Mouse (Mus musculus): ENCODE data around the gene Myrfl. TPM values are rescaled to one million over a fixed set of nuclear protein-coding genes. Genes with fewer than 3 reads are reported as not detected.
A peak's percentile ranks its signal among the peaks of the same experiment; 100 is the strongest.

The Myrfl gene
- polyA plus RNA-seq, 1 experiment from 2014 or later = 0.09 TPM

DNA sequence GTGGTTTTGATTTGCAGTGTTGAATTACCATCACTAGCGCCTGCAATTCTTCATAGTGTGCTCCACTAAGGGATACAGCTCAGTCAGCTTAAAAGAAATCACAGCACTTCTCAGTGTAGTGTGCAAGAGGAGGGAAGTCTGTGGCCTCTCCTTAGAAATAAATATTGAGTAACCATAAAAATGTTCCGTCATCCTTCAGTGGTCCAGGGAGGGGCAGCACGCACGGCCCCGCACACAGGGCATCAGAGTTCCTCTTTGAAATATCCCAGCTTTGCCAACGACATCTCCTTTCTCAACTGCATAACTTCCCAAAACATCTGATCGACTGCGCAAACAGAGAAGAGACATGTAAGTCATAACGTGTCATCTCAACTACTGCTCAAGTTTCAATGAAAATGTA, 10.1 kb upstream of the Myrfl start:
- peaks cover 70% of the 10 kb centered on the region for H3K36me3 ChIP-seq
- no peaks in the 10 kb centered on the region for H3K9me3 ChIP-seq
- ATAC-seq (ENCODE audit: low FRiP score, low read depth) = no peak
- no peaks in the 10 kb centered on the region for H3K27me3 ChIP-seq
- WGBS = 93% methylated on average over 9 of the region's 9 CpGs
- no peak overlapping the region for H3K4me3 ChIP-seq
- H3K27ac ChIP-seq = no peak overlapping the region
- H3K4me1 ChIP-seq = no peaks in the 10 kb centered on the region
- no peak overlapping the region for H3K9ac ChIP-seq
- H3K4me2 ChIP-seq (replicated peaks) = no peak overlapping the region

DNA sequence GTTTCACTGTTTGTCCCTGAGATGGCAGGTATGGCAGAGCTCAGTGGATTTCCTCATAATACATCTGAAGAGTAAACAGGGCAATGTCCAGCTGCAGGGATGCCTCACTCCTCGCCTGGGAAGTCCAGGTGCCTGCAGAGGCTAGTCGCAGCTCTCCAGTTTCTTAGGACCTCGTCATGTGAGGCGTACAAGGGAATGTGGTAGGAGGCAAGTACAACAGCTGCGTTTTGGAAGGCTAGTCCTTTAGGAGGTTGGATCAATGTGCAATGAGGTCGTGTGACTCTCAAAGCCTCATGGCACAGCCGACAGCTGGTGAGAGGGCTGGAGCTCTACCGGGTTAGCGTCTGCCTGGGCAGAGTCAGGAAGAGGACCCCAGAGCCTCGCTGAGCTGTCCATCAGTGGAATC, 7.8 kb upstream of the Myrfl start:
- peak; percentile 69 for ATAC-seq (ENCODE audit: low FRiP score, low read depth)
- Histone ChIP-seq H3K36me3 (peaks cover 48% of the 10 kb centered on the region), H3K27me3 (no peaks in the 10 kb centered on the region), H3K4me1 (no peaks in the 10 kb centered on the region), H3K4me2 (replicated peaks) (no peak overlapping the region), H3K9ac (no peak overlapping the region), H3K4me3 (no peak overlapping the region), H3K27ac (no peak overlapping the region), H3K9me3 (no peaks in the 10 kb centered on the region)
- WGBS = 87% methylated on average over 10 of the region's 10 CpGs

- Histone ChIP-seq H3K36me3 (no peaks in the 10 kb centered on the region), H3K4me2 (replicated peaks) (0 out of 2 replicates have a peak overlapping the region, but pooled peaks have one; percentile 11), H3K4me1 (peaks cover 43% of the 10 kb centered on the region), H3K9me3 (no peaks in the 10 kb centered on the region), H3K9ac (no peak overlapping the region), H3K4me3 (no peak overlapping the region), H3K27me3 (no peaks in the 10 kb centered on the region), H3K27ac (no peak overlapping the region; the same call in 1 of the 2 replicates)
- WGBS = 58% methylated on average over 12 of the region's 12 CpGs
- ATAC-seq (ENCODE audit: low FRiP score, low read depth) = peak; percentile 51
These were observed 1.4 kb downstream of the Myrfl start for GRCm38 (mm10) chr10:116895108-116895833.

GRCm38 (mm10) chr10:116894540-116894939, 2.2 kb downstream of the Myrfl start:
- WGBS = 46% methylated on average over 6 of the region's 6 CpGs
- H3K4me2 ChIP-seq (replicated peaks) = no peak overlapping the region
- H3K9ac ChIP-seq = no peak overlapping the region

GRCm38 (mm10) chr10:116893753-116894152, 3.0 kb downstream of the Myrfl start:
- ATAC-seq (ENCODE audit: low FRiP score, low read depth) = no peak
- Histone ChIP-seq H3K27ac (no peak overlapping the region), H3K4me3 (no peak overlapping the region), H3K4me2 (replicated peaks) (no peak overlapping the region), H3K4me1 (peaks cover 43% of the 10 kb centered on the region), H3K9me3 (no peaks in the 10 kb centered on the region), H3K9ac (no peak overlapping the region), H3K27me3 (no peaks in the 10 kb centered on the region), H3K36me3 (no peaks in the 10 kb centered on the region)
- 19% methylated on average over 3 of the region's 3 CpGs for WGBS

More at GRCm38 (mm10) chr10:116894540-116894939, 2.2 kb downstream of the Myrfl start:
- Histone ChIP-seq H3K9me3 (no peaks in the 10 kb centered on the region), H3K36me3 (no peaks in the 10 kb centered on the region), H3K4me3 (no peak overlapping the region), H3K27ac (no peak overlapping the region), H3K27me3 (no peaks in the 10 kb centered on the region), H3K4me1 (peaks cover 43% of the 10 kb centered on the region)
- no peak for ATAC-seq (ENCODE audit: low FRiP score, low read depth)

GRCm38 (mm10) chr10:116890587-116890986, 6.1 kb downstream of the Myrfl start:
- peaks cover 38% of the 10 kb centered on the region for H3K4me1 ChIP-seq
- ATAC-seq (ENCODE audit: low FRiP score, low read depth) = peak; percentile 59; the same call in 1 of the 2 replicates
- no peak overlapping the region for H3K27ac ChIP-seq
- no peaks in the 10 kb centered on the region for H3K36me3 ChIP-seq
- no peaks in the 10 kb centered on the region for H3K27me3 ChIP-seq
- no peak overlapping the region for H3K4me2 ChIP-seq (replicated peaks)
- no peaks in the 10 kb centered on the region; the same call in 1 of the 2 replicates for H3K9me3 ChIP-seq
- WGBS = 43% methylated on average over 5 of the region's 5 CpGs
- no peak overlapping the region for H3K9ac ChIP-seq
- H3K4me3 ChIP-seq = no peak overlapping the region

GRCm38 (mm10) chr10:116884552-116884951, 12.2 kb downstream of the Myrfl start:
- Histone ChIP-seq H3K27ac (no peak overlapping the region), H3K9ac (no peak overlapping the region), H3K9me3 (no peaks in the 10 kb centered on the region; the same call in 1 of the 2 replicates), H3K27me3 (no peaks in the 10 kb centered on the region), H3K4me1 (no peaks in the 10 kb centered on the region), H3K4me2 (replicated peaks) (no peak overlapping the region), H3K36me3 (no peaks in the 10 kb centered on the region), H3K4me3 (no peak overlapping the region)
- 65% methylated on average over 3 of the region's 3 CpGs for WGBS
- no peak for ATAC-seq (ENCODE audit: low FRiP score, low read depth)

DNA sequence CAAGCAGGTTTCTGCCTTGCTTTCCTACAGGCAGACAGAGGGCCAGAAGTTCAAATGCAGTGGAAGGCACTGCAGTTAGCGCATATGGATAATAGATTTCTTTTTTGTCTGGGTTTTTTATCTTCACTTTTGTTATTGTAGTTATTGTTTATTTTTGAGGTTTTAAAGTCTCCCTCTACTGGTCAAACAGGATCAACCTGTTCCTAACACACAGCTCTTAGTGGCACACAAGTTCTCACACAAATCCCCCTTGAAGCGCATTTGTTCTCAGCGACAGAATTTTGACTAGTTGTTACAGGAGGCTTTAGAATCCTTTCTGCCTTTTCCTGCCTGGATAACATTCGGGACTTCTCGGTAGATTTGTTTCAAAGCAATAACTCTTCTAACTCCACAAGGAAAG, 13.2 kb downstream of the Myrfl start:
- Histone ChIP-seq H3K4me2 (replicated peaks) (no peak overlapping the region), H3K9ac (no peak overlapping the region), H3K36me3 (no peaks in the 10 kb centered on the region), H3K27me3 (no peaks in the 10 kb centered on the region), H3K4me1 (no peaks in the 10 kb centered on the region), H3K9me3 (no peaks in the 10 kb centered on the region; the same call in 1 of the 2 replicates), H3K4me3 (no peak overlapping the region), H3K27ac (no peak overlapping the region)
- 61% methylated on average over 5 of the region's 5 CpGs for WGBS
- no peak for ATAC-seq (ENCODE audit: low FRiP score, low read depth)

DNA sequence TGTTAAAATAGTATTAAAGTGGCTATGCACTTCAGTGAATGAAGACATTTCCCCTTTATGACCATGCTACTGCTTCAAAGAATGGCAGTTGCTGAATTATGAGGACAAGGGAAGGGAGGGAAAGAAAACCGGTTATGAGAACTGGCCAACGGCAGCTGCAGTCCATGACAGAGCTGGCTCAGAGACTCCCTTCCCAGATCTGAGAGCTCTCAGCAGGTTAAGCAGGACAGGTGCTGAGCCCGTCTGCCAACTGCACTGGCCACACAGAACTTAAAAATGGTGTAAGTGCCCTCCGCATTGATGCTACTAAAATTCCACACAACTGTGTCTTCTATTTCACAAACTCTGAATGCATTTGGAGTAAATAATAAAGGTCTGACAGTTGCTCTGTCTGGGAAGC, 19.3 kb downstream of the Myrfl start:
- no peak overlapping the region for H3K4me2 ChIP-seq (replicated peaks)
- ATAC-seq (ENCODE audit: low FRiP score, low read depth) = no peak
- H3K36me3 ChIP-seq = no peaks in the 10 kb centered on the region
- H3K4me1 ChIP-seq = no peaks in the 10 kb centered on the region
- H3K27ac ChIP-seq = no peak overlapping the region
- H3K27me3 ChIP-seq = no peaks in the 10 kb centered on the region
- H3K9ac ChIP-seq = no peak overlapping the region
- no peaks in the 10 kb centered on the region for H3K9me3 ChIP-seq
- WGBS = 62% methylated on average over 4 of the region's 4 CpGs
- H3K4me3 ChIP-seq = no peak overlapping the region

GRCm38 (mm10) chr10:116874490-116874889, 22.2 kb downstream of the Myrfl start:
- WGBS = 79% methylated on average over 9 of the region's 9 CpGs
- no peak overlapping the region for H3K4me2 ChIP-seq (replicated peaks)
- no peaks in the 10 kb centered on the region for H3K36me3 ChIP-seq
- H3K9ac ChIP-seq = no peak overlapping the region
- peaks cover 5% of the 10 kb centered on the region for H3K4me1 ChIP-seq
- no peak overlapping the region for H3K4me3 ChIP-seq
- H3K27ac ChIP-seq = no peak overlapping the region
- H3K27me3 ChIP-seq = no peaks in the 10 kb centered on the region
- no peaks in the 10 kb centered on the region for H3K9me3 ChIP-seq
- no peak for ATAC-seq (ENCODE audit: low FRiP score, low read depth)

GRCm38 (mm10) chr10:116872016-116872410, 24.7 kb downstream of the Myrfl start:
- Histone ChIP-seq H3K36me3 (no peaks in the 10 kb centered on the region), H3K4me2 (replicated peaks) (peak overlapping the region; percentile 39; the same call in 1 of the 2 replicates), H3K27me3 (no peaks in the 10 kb centered on the region), H3K4me1 (peaks cover 5% of the 10 kb centered on the region), H3K27ac (no peak overlapping the region), H3K9me3 (no peaks in the 10 kb centered on the region), H3K4me3 (no peak overlapping the region), H3K9ac (no peak overlapping the region)
- no peak for ATAC-seq (ENCODE audit: low FRiP score, low read depth)
- WGBS = 59% methylated on average over 14 of the region's 14 CpGs

- no peak overlapping the region; the same call in 1 of the 2 replicates for H3K4me2 ChIP-seq (replicated peaks)
- H3K4me1 ChIP-seq = peaks cover 5% of the 10 kb centered on the region
- H3K27me3 ChIP-seq = no peaks in the 10 kb centered on the region
- WGBS = 66% methylated on average over 12 of the region's 12 CpGs
- ATAC-seq (ENCODE audit: low FRiP score, low read depth) = no peak; the same call in 1 of the 2 replicates
- H3K9ac ChIP-seq = no peak overlapping the region
- H3K9me3 ChIP-seq = no peaks in the 10 kb centered on the region
- H3K27ac ChIP-seq = no peak overlapping the region
- H3K4me3 ChIP-seq = no peak overlapping the region
- H3K36me3 ChIP-seq = no peaks in the 10 kb centered on the region
These were observed 25.2 kb downstream of the Myrfl start for GRCm38 (mm10) chr10:116871329-116872015.
